ENCODE assay signal across 16 mouse cellular contexts in the genomic region with DNA sequence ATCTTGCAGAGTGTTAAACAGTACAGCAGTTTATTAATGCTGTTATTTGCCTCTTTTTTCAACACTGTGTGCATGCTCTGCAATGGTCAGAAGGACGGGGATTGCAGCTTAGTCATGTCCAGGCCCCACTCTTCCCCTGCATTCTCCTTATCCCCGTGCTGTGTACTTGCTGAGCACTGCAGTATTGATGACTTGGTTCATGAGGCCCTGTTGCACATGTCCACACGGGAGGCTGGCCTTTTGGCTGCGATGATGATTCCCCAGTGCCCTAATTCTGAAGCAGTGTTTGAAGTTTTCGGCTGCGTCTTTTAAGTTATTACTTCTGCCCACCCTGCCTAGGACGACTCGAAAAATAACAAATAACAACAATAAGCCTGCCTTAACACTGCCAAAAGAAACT.
DNase-seq lines count a peak whose midpoint lies in the region; ATAC-seq and TF ChIP-seq lines count a peak whose summit lies in the region.
"Had no signal": no experiment of that assay in that cellular context is flagged by ENCODE, and none has a peak within 500 bp of the region (broad histone marks: within the 10 kb centered on the region; RNA-seq: fewer than 3 reads in every experiment).

No protein-coding gene starts in this region.

- H3K79me3 ChIP-seq in C2C12 (ENCODE audit: low read depth): no peaks in the 10 kb centered on the region

- no peak overlapping the region for H3K4me2 ChIP-seq in embryonic facial prominence, embryonic 12.5 days (replicated peaks)
- no peak overlapping the region for H3K4me2 ChIP-seq in forebrain, embryonic 16.5 days (ENCODE audit: low read length)
- H3K4me2 ChIP-seq in midbrain, embryonic 13.5 days (replicated peaks): no peak overlapping the region
- H3K4me2 ChIP-seq in kidney, embryonic 15.5 days: no peak overlapping the region
- H3K4me2 ChIP-seq: heart, embryonic 11.5 days; liver, embryonic 13.5 days had no signal

- no peaks in the 10 kb centered on the region; the same call in 1 of the 2 replicates for H3K4me1 ChIP-seq in embryonic facial prominence, embryonic 12.5 days
- H3K4me1 ChIP-seq in forebrain, embryonic 16.5 days (replicated peaks; ENCODE audit: control insufficient read depth, insufficient read depth, low read length): peaks cover 14% of the 10 kb centered on the region
- peaks cover 14% of the 10 kb centered on the region for H3K4me1 ChIP-seq in midbrain, embryonic 13.5 days (replicated peaks)
- H3K4me1 ChIP-seq in kidney, embryonic 15.5 days: no peaks in the 10 kb centered on the region
- H3K4me1 ChIP-seq in kidney, adult 2 months (ENCODE audit: control insufficient read depth, insufficient read depth, low read length): no peaks in the 10 kb centered on the region
- H3K4me1 ChIP-seq: liver, embryonic 13.5 days had no signal

- no peaks in the 10 kb centered on the region for H3K9me3 ChIP-seq in embryonic facial prominence, embryonic 12.5 days
- no peaks in the 10 kb centered on the region for H3K9me3 ChIP-seq in forebrain, embryonic 16.5 days (ENCODE audit: control insufficient read depth, low read length)
- H3K9me3 ChIP-seq in midbrain, embryonic 13.5 days: no peaks in the 10 kb centered on the region
- no peaks in the 10 kb centered on the region for H3K9me3 ChIP-seq in kidney, embryonic 15.5 days (replicated peaks)
- H3K9me3 ChIP-seq: liver, embryonic 13.5 days had no signal

- H3K27me3 ChIP-seq in C2C12 (ENCODE audit: control insufficient read depth, insufficient read depth, insufficient read length): no peaks in the 10 kb centered on the region
- H3K27me3 ChIP-seq in embryonic facial prominence, embryonic 12.5 days: no peaks in the 10 kb centered on the region
- H3K27me3 ChIP-seq in forebrain, embryonic 16.5 days (replicated peaks; ENCODE audit: control insufficient read depth, insufficient read depth, low read length): no peaks in the 10 kb centered on the region
- H3K27me3 ChIP-seq in midbrain, embryonic 13.5 days: no peaks in the 10 kb centered on the region
- no peaks in the 10 kb centered on the region for H3K27me3 ChIP-seq in kidney, embryonic 15.5 days
- H3K27me3 ChIP-seq in kidney, adult 2 months (replicated peaks; ENCODE audit: control insufficient read depth, insufficient read depth, low read length): no peaks in the 10 kb centered on the region
- H3K27me3 ChIP-seq: liver, embryonic 13.5 days had no signal

- H3K9ac ChIP-seq in embryonic facial prominence, embryonic 12.5 days: no peak overlapping the region
- H3K9ac ChIP-seq in forebrain, embryonic 16.5 days (replicated peaks; ENCODE audit: low read depth, low read length): no peak overlapping the region
- H3K9ac ChIP-seq in midbrain, embryonic 13.5 days (replicated peaks): no peak overlapping the region
- H3K9ac ChIP-seq in kidney, embryonic 15.5 days: no peak overlapping the region
- H3K9ac ChIP-seq: liver, embryonic 13.5 days had no signal

- no peak for TF ChIP-seq POLR2A in kidney, adult 2 months (IDR thresholded peaks at IDR 0.05; ENCODE audit: low read depth, low read length)

- H3K27ac ChIP-seq in embryonic facial prominence, embryonic 12.5 days: no peak overlapping the region
- H3K27ac ChIP-seq in forebrain, embryonic 16.5 days (ENCODE audit: low read length): peak overlapping the region; percentile 16
- H3K27ac ChIP-seq in midbrain, embryonic 13.5 days: no peak overlapping the region
- no peak overlapping the region for H3K27ac ChIP-seq in kidney, embryonic 15.5 days
- H3K27ac ChIP-seq in kidney, adult 2 months (ENCODE audit: insufficient read depth, low read depth, low read length): no peak overlapping the region
- H3K27ac ChIP-seq: liver, embryonic 13.5 days had no signal

- ATAC-seq in embryonic facial prominence, embryonic 12.5 days (ENCODE audit: insufficient number of reproducible peaks, insufficient read depth, low FRiP score, low TSS enrichment): 0 out of 2 replicates have a peak, but pooled peaks have one; percentile 41
- peak; percentile 52 for ATAC-seq in forebrain, embryonic 16.5 days
- peak; percentile 46 for ATAC-seq in midbrain, embryonic 13.5 days
- no peak for ATAC-seq in kidney, embryonic 15.5 days (replicated peaks; ENCODE audit: low FRiP score)
- ATAC-seq: activated CD4-positive, CD25-positive, alpha-beta regulatory T cell, adult 4 months had no signal

- no peaks in the 10 kb centered on the region for H3K79me2 ChIP-seq in C2C12 (ENCODE audit: control insufficient read depth, insufficient read depth)

- 65% methylated on average over 8 of the region's 8 CpGs for WGBS in embryonic facial prominence, embryonic 12.5 days
- 17% methylated on average over 8 of the region's 8 CpGs for WGBS in forebrain, embryonic 16.5 days
- 50% methylated on average over 8 of the region's 8 CpGs for WGBS in midbrain, embryonic 13.5 days
- 81% methylated on average over 8 of the region's 8 CpGs for WGBS in kidney, embryonic 15.5 days
- WGBS in kidney, adult 2 months: 91% methylated on average over 8 of the region's 8 CpGs

- no peak overlapping the region for H3K4me3 ChIP-seq in C2C12 (ENCODE audit: insufficient read depth, poor library complexity, severe bottlenecking)
- H3K4me3 ChIP-seq in embryonic facial prominence, embryonic 12.5 days: no peak overlapping the region
- no peak overlapping the region for H3K4me3 ChIP-seq in forebrain, embryonic 16.5 days (replicated peaks; ENCODE audit: low read length)
- H3K4me3 ChIP-seq in midbrain, embryonic 13.5 days (replicated peaks): no peak overlapping the region
- H3K4me3 ChIP-seq in kidney, embryonic 15.5 days (replicated peaks): no peak overlapping the region
- H3K4me3 ChIP-seq in kidney, adult 2 months (ENCODE audit: insufficient read depth, low read depth, low read length): no peak overlapping the region
- H3K4me3 ChIP-seq: liver, embryonic 13.5 days had no signal

- no peak for DNase-seq in kidney, adult 2 months
- DNase-seq in heart, postnatal 14 days: no peak
- DNase-seq: adrenal gland, postnatal 36 days; gastrocnemius, postnatal 10 days; left cerebral cortex, postnatal 4 days; liver, embryonic 13.5 days; lung, postnatal 14 days; right cerebral cortex, postnatal 25 days; thymus, adult 2 months had no signal

- TF ChIP-seq CTCF in C2C12 (IDR thresholded peaks at IDR 0.05; ENCODE audit: control insufficient read depth, insufficient read depth, insufficient read length): no peak
- no peak for TF ChIP-seq CTCF in kidney, adult 2 months (conservative IDR thresholded peaks at IDR 0.05; ENCODE audit: insufficient read depth, insufficient read length, low read depth, low read length)

- intact Hi-C loops in heart, postnatal 14 days (cut with DNase I): loop anchor here (2.0 to 10.0 kb wide), 2 partner anchors 262 to 750 kb away; no protein-coding TSS in a partner anchor

- H3ac ChIP-seq in C2C12 (ENCODE audit: control insufficient read depth, insufficient read length, low read depth): peak overlapping the region; percentile 13

- no peaks in the 10 kb centered on the region for H3K36me3 ChIP-seq in C2C12 (ENCODE audit: control insufficient read depth, insufficient read depth)
- no peaks in the 10 kb centered on the region for H3K36me3 ChIP-seq in embryonic facial prominence, embryonic 12.5 days
- H3K36me3 ChIP-seq in forebrain, embryonic 16.5 days (ENCODE audit: control insufficient read depth, insufficient read depth): no peaks in the 10 kb centered on the region
- no peaks in the 10 kb centered on the region for H3K36me3 ChIP-seq in midbrain, embryonic 13.5 days
- H3K36me3 ChIP-seq in kidney, embryonic 15.5 days: no peaks in the 10 kb centered on the region
- H3K36me3 ChIP-seq in kidney, adult 2 months (ENCODE audit: control insufficient read depth, insufficient read depth, low read length): no peaks in the 10 kb centered on the region
- H3K36me3 ChIP-seq: liver, embryonic 13.5 days had no signal

TF ChIP-seq in C2C12, 6 proteins besides CTCF, POLR2A, EP300 and RAD21:
- no peak for TF ChIP-seq MYOD1 (IDR thresholded peaks at IDR 0.05; ENCODE audit: control insufficient read depth, insufficient read length, low read depth)
- no peak for TF ChIP-seq FOSL1 (IDR thresholded peaks at IDR 0.05; ENCODE audit: insufficient read depth, low read length, poor library complexity, severe bottlenecking)
- no peak for TF ChIP-seq MYOG (IDR thresholded peaks at IDR 0.05; ENCODE audit: control insufficient read depth, extremely low read depth, insufficient read length)
